Mouse (Mus musculus) frontal cortex, adult 2 months (tissue): ENCODE results near the gene Ttyh3. TPM values are rescaled to one million over a fixed set of nuclear protein-coding genes. Genes with fewer than 3 reads are reported as not detected.
"Not testable (repeated sequence)": the region's sequence is repeated elsewhere in the genome, so short reads cannot be mapped to it uniquely, and the experiment has no call there.

Experiments used
- DNase-seq, 2 experiments: peaks; one replicate each; pipeline ENCODE4 v3.0.0; 2022; ENCODE audit warnings: low spot score in 1 of 2; ENCODE audit errors: extremely low spot score in 1 of 2
- polyA plus RNA-seq: library from polyadenylated mRNA; depleted of rRNA; stranded (reverse); fragments of >200 nt; gene quantifications from 2 replicates; pipeline ENCODE4 v1.2.3, GENCODE M21; 2012; rRNA removed

Gene Ttyh3
- 137 and 141 TPM in 2 replicates for polyA plus RNA-seq

GRCm38 (mm10) chr5:140648519-140649100 is at the start of gene Ttyh3:
Gene Ttyh3 (minus strand): TSS chr5:140649031.
- peak in 1 of 2 experiments; percentile 39 for DNase-seq

- no peak for DNase-seq
These were observed 47.2 kb upstream of the Ttyh3 start for GRCm38 (mm10) chr5:140695987-140696386.

GRCm38 (mm10) chr5:140688434-140688833 is 39.6 kb upstream of the Ttyh3 start:
- DNase-seq, result peak; percentile 64

- peak in 1 of 2 experiments; percentile 68 for DNase-seq
These were observed 35.7 kb upstream of the Ttyh3 start for GRCm38 (mm10) chr5:140684343-140685148.

- DNase-seq, result no peak
These were observed 33.3 kb upstream of the Ttyh3 start for GRCm38 (mm10) chr5:140682113-140682512.

- no peak for DNase-seq
These were observed 32.1 kb upstream of the Ttyh3 start for GRCm38 (mm10) chr5:140680950-140681349.

- no peak for DNase-seq
These were observed 31.2 kb upstream of the Ttyh3 start for GRCm38 (mm10) chr5:140680051-140680450.

- DNase-seq, result no peak
These were observed 28.3 kb upstream of the Ttyh3 start for GRCm38 (mm10) chr5:140677137-140677536.

- DNase-seq, result peak; percentile 31 to 58
These were observed 26.8 kb upstream of the Ttyh3 start for GRCm38 (mm10) chr5:140675640-140676039.

GRCm38 (mm10) chr5:140675079-140675478 is 26.2 kb upstream of the Ttyh3 start:
- DNase-seq, result no peak

GRCm38 (mm10) chr5:140674036-140674435 is 25.2 kb upstream of the Ttyh3 start:
- DNase-seq, result no peak

GRCm38 (mm10) chr5:140672603-140673002 is 23.8 kb upstream of the Ttyh3 start:
- DNase-seq, result not testable (repeated sequence)

GRCm38 (mm10) chr5:140672115-140672514 is 23.3 kb upstream of the Ttyh3 start:
- no peak for DNase-seq

GRCm38 (mm10) chr5:140663621-140664180 is 14.9 kb upstream of the Ttyh3 start:
- DNase-seq, result peak; percentile 32 to 72

- DNase-seq, result no peak
These were observed 14.1 kb upstream of the Ttyh3 start for GRCm38 (mm10) chr5:140662741-140663592.

- peak; percentile 49 to 77 for DNase-seq
These were observed 13.2 kb upstream of the Ttyh3 start for GRCm38 (mm10) chr5:140661875-140662643.

GRCm38 (mm10) chr5:140661427-140661826 is 12.6 kb upstream of the Ttyh3 start:
- no peak for DNase-seq

GRCm38 (mm10) chr5:140660398-140660797 is 11.6 kb upstream of the Ttyh3 start:
- no peak for DNase-seq

GRCm38 (mm10) chr5:140659607-140660272 is 10.9 kb upstream of the Ttyh3 start:
- peak; percentile 80 to 85 for DNase-seq
